Mouse (Mus musculus): ENCODE data around the gene Meig1. TPM values are rescaled to one million over a fixed set of nuclear protein-coding genes. Genes with fewer than 3 reads are reported as not detected.

Meig1 gene
- polyA plus RNA-seq, 1 experiment from 2014 or later, result 6.7 TPM

DNA sequence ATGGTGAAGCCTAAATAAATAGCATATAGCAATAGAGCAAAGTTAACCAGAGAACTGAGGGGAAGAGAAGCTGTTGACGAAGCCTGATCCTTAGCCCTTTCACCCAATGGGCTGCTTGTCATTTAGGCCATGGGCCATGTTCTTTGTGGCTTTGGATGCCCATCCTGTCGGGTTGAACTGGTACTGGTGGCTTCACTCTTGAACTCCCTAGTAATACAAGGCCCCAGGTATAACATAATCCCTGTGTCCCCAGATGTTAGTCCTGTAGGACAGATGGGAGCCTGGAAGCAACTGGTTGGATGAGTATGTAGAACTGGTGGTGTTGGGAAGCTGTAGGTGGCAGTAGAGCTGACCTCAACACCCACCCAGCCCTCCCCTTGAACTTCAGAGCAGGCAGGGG is 30.5 kb downstream of the Meig1 start:
- Histone ChIP-seq H3K9me3 (ENCODE audit: control insufficient read depth, low read length) (no peaks in the 10 kb centered on the region), H3K4me3 (ENCODE audit: low read length) (no peak overlapping the region), H3K4me1 (ENCODE audit: control insufficient read depth, insufficient read depth, low read depth, low read length) (no peaks in the 10 kb centered on the region), H3K27me3 (replicated peaks; ENCODE audit: control insufficient read depth, insufficient read depth, low read length) (no peaks in the 10 kb centered on the region), H3K9ac (ENCODE audit: low read depth, low read length) (no peak overlapping the region), H3K36me3 (ENCODE audit: control insufficient read depth, insufficient read depth, low read length) (no peaks in the 10 kb centered on the region), H3K4me2 (ENCODE audit: low read length) (no peak overlapping the region), H3K27ac (ENCODE audit: low read depth, low read length) (no peak overlapping the region)
- ATAC-seq, result no peak
- WGBS, result 80% methylated on average over 2 of the region's 2 CpGs

GRCm38 (mm10) chr2:3387105-3387860 is 35.2 kb downstream of the Meig1 start:
- Histone ChIP-seq H3K27me3 (replicated peaks; ENCODE audit: control insufficient read depth, insufficient read depth, low read length) (no peaks in the 10 kb centered on the region), H3K36me3 (ENCODE audit: control insufficient read depth, insufficient read depth, low read length) (no peaks in the 10 kb centered on the region), H3K4me1 (ENCODE audit: control insufficient read depth, insufficient read depth, low read depth, low read length) (no peaks in the 10 kb centered on the region), H3K4me3 (ENCODE audit: low read length) (no peak overlapping the region), H3K4me2 (ENCODE audit: low read length) (no peak overlapping the region), H3K9me3 (ENCODE audit: control insufficient read depth, low read length) (no peaks in the 10 kb centered on the region), H3K9ac (ENCODE audit: low read depth, low read length) (no peak overlapping the region), H3K27ac (ENCODE audit: low read depth, low read length) (no peak overlapping the region)
- 79% methylated on average over 6 of the region's 6 CpGs for WGBS
- ATAC-seq, result no peak

- WGBS, result 61% methylated on average over 4 of the region's 4 CpGs
- Histone ChIP-seq H3K9me3 (ENCODE audit: control insufficient read depth, low read length) (no peaks in the 10 kb centered on the region), H3K36me3 (ENCODE audit: control insufficient read depth, insufficient read depth, low read length) (no peaks in the 10 kb centered on the region), H3K27ac (ENCODE audit: low read depth, low read length) (no peak overlapping the region), H3K9ac (ENCODE audit: low read depth, low read length) (no peak overlapping the region), H3K4me2 (ENCODE audit: low read length) (no peak overlapping the region), H3K4me3 (ENCODE audit: low read length) (no peak overlapping the region), H3K27me3 (replicated peaks; ENCODE audit: control insufficient read depth, insufficient read depth, low read length) (no peaks in the 10 kb centered on the region), H3K4me1 (ENCODE audit: control insufficient read depth, insufficient read depth, low read depth, low read length) (no peaks in the 10 kb centered on the region)
- ATAC-seq, result no peak
These were observed 57.3 kb downstream of the Meig1 start for GRCm38 (mm10) chr2:3365127-3365526.

DNA sequence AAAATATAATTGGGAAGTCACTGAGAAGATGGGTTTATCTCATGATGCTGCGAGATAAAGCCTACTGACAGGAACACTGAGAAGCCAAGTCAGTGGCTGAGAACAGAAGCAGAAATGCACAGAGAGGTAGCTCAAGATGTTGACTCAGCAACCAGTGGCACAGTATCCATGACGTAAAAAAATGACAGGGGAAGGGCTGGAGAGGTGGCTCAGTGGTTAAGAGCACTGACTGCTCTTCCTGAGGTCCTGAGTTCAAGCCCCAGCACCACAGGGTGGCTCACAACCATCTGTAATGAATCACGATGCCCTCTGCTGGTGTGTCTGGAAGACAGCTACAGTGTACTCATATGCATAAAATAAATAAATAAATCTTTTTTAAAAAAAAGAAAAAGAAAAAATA is 61.4 kb downstream of the Meig1 start:
- ATAC-seq, result no peak
- Histone ChIP-seq H3K27me3 (replicated peaks; ENCODE audit: control insufficient read depth, insufficient read depth, low read length) (no peaks in the 10 kb centered on the region), H3K4me2 (ENCODE audit: low read length) (no peak overlapping the region), H3K9me3 (ENCODE audit: control insufficient read depth, low read length) (no peaks in the 10 kb centered on the region), H3K4me1 (ENCODE audit: control insufficient read depth, insufficient read depth, low read depth, low read length) (no peaks in the 10 kb centered on the region), H3K9ac (ENCODE audit: low read depth, low read length) (no peak overlapping the region), H3K27ac (ENCODE audit: low read depth, low read length) (no peak overlapping the region), H3K4me3 (ENCODE audit: low read length) (no peak overlapping the region), H3K36me3 (ENCODE audit: control insufficient read depth, insufficient read depth, low read length) (no peaks in the 10 kb centered on the region)
- WGBS, result 81% methylated on average over 3 of the region's 3 CpGs

Other genes with a start within 250 kb of the Meig1 start
- 108 and 112 TPM in 2 replicates for gene Nmt2, start 138.4 kb downstream of the Meig1 start, polyA plus RNA-seq (2015; fragmentation: Nextera tagmentation; extraction: Ambion mirVana)
- 10.4 and 13.3 TPM in 2 replicates for gene Rpp38, start 90.0 kb downstream of the Meig1 start, polyA plus RNA-seq (2015; fragmentation: Nextera tagmentation; extraction: Ambion mirVana)
- 3.4 and 4.6 TPM in 2 replicates for gene Acbd7, start 86.5 kb downstream of the Meig1 start, polyA plus RNA-seq (2015; fragmentation: Nextera tagmentation; extraction: Ambion mirVana)
- gene Olah, start 25.4 kb downstream of the Meig1 start, polyA plus RNA-seq (2015; fragmentation: Nextera tagmentation; extraction: Ambion mirVana), result 0.10 TPM in 2 replicates
- 6.7 and 6.9 TPM in 2 replicates for gene Dclre1c, start 1.5 kb upstream of the Meig1 start, polyA plus RNA-seq (2015; fragmentation: Nextera tagmentation; extraction: Ambion mirVana)
- 7.0 and 8.5 TPM in 2 replicates for gene Suv39h2, start 52.4 kb upstream of the Meig1 start, polyA plus RNA-seq (2015; fragmentation: Nextera tagmentation; extraction: Ambion mirVana)
- 5.8 and 8.2 TPM in 2 replicates for gene Gm45902, start 90.1 kb upstream of the Meig1 start, polyA plus RNA-seq (2015; fragmentation: Nextera tagmentation; extraction: Ambion mirVana)
- 64.7 and 66.7 TPM in 2 replicates for gene Hspa14, start 90.2 kb upstream of the Meig1 start, polyA plus RNA-seq (2015; fragmentation: Nextera tagmentation; extraction: Ambion mirVana)
- 0.12 and 0.41 TPM in 2 replicates for gene Cdnf, start 90.4 kb upstream of the Meig1 start, polyA plus RNA-seq (2015; fragmentation: Nextera tagmentation; extraction: Ambion mirVana)
- gene Fam107b, start 147.8 kb upstream of the Meig1 start, polyA plus RNA-seq (2015; fragmentation: Nextera tagmentation; extraction: Ambion mirVana), result 27.0 and 34.0 TPM in 2 replicates

Data from hindbrain, embryonic 16.5 days (tissue).